Mouse (Mus musculus) MEL (cell line): ENCODE data around the gene Lman1l.

Experiments
- CHD2 ChIP-seq: IDR thresholded peaks from 2 replicates; pipeline ENCODE4 v1.6.1; 2011; ENCODE audit warnings: low read length, improper control_type of control experiment
- CTCF ChIP-seq, 3 experiments: IDR thresholded peaks in 2 of 3; conservative IDR thresholded peaks in 1 of 3; 2 replicates each; pipeline ENCODE4 v1.5.1; 2011 to 2012; ENCODE audit warnings: low read length in 3 of 3, low read depth in 2 of 3, mild to moderate bottlenecking in 2 of 3, improper control_type of control experiment in 1 of 3, inconsistent platforms in 1 of 3, mixed read lengths in 1 of 3, moderate library complexity in 1 of 3; ENCODE audit not compliant: control insufficient read depth in 1 of 3, insufficient read depth in 1 of 3, poor library complexity in 1 of 3, severe bottlenecking in 1 of 3
- GABPA ChIP-seq: IDR thresholded peaks from 2 replicates; pipeline ENCODE4 v1.6.1; 2012; ENCODE audit warnings: low read depth, mild to moderate bottlenecking, inconsistent platforms, low read length, improper control_type of control experiment, moderate library complexity
- POLR2A ChIP-seq, 2 experiments: IDR thresholded peaks; 2 replicates each; pipeline ENCODE4 v1.6.1; 2011 to 2012; ENCODE audit warnings: low read length in 2 of 2, mild to moderate bottlenecking in 2 of 2, control low read depth in 1 of 2, improper control_type of control experiment in 1 of 2, low read depth in 1 of 2, moderate library complexity in 1 of 2; ENCODE audit not compliant: control insufficient read depth in 1 of 2, insufficient read depth in 1 of 2, poor library complexity in 1 of 2
- TAL1 ChIP-seq: IDR thresholded peaks from 2 replicates; pipeline ENCODE4 v1.6.1; 2012; ENCODE audit warnings: mild to moderate bottlenecking, inconsistent platforms, low read length, moderate library complexity, mixed read lengths
- ZMIZ1 ChIP-seq: IDR thresholded peaks from 2 replicates; pipeline ENCODE4 v1.6.1; 2012; ENCODE audit warnings: low read depth, mild to moderate bottlenecking, inconsistent platforms, low read length, improper control_type of control experiment, moderate library complexity

- no peak for TF ChIP-seq CTCF (IDR thresholded peaks at IDR 0.05 in 2 of 3, conservative IDR thresholded peaks at IDR 0.05 in 1 of 3; ENCODE audit: control insufficient read depth in 1 of 3, insufficient read depth in 1 of 3, low read depth in 2 of 3, low read length in 3 of 3, poor library complexity in 1 of 3, severe bottlenecking in 1 of 3)
- TF ChIP-seq TAL1, result no peak
- peak; percentile 19; the same call in 1 of the 2 replicates for TF ChIP-seq ZMIZ1
- TF ChIP-seq CHD2, result no peak
- no peak for TF ChIP-seq POLR2A (IDR thresholded peaks at IDR 0.05; ENCODE audit: control insufficient read depth in 1 of 2, insufficient read depth in 1 of 2, low read depth in 1 of 2, low read length in 2 of 2, poor library complexity in 1 of 2)
- no peak for TF ChIP-seq GABPA
Observed at GRCm38 (mm10) chr9:57643169-57643855, 22.7 kb upstream of the Lman1l start.
